Mouse (Mus musculus) T-helper 1 cell (primary cell): ENCODE measurements around the gene Rbm19.

ENCODE experiments used
- in situ Hi-C: fragments of 300-600 bp; cut with MboI, MseI; formaldehyde crosslinking; loops from one replicate; pipeline ENCODE4 v1.15.1; 2025; ENCODE audit warnings: high pct_unique_total_duplicates

Gene Rbm19

GRCm38 (mm10) chr5:120134000-120134399, 17.7 kb downstream of the Rbm19 start:
- in situ Hi-C loops, result no loop called here

GRCm38 (mm10) chr5:120135337-120135736, 19.1 kb downstream of the Rbm19 start:
- in situ Hi-C loops, result no loop called here

GRCm38 (mm10) chr5:120135823-120136222, 19.6 kb downstream of the Rbm19 start:
- in situ Hi-C loops, result no loop called here

- in situ Hi-C loops, result no loop called here
These were observed 20.0 kb downstream of the Rbm19 start for GRCm38 (mm10) chr5:120136236-120136675.

GRCm38 (mm10) chr5:120137038-120137437, 20.8 kb downstream of the Rbm19 start:
- in situ Hi-C loops, result no loop called here

GRCm38 (mm10) chr5:120137846-120138245, 21.6 kb downstream of the Rbm19 start:
- in situ Hi-C loops, result no loop called here

GRCm38 (mm10) chr5:120138406-120138805, 22.1 kb downstream of the Rbm19 start:
- in situ Hi-C loops, result no loop called here

GRCm38 (mm10) chr5:120139224-120139623, 23.0 kb downstream of the Rbm19 start:
- in situ Hi-C loops, result no loop called here

- in situ Hi-C loops, result no loop called here
These were observed 27.7 kb downstream of the Rbm19 start for GRCm38 (mm10) chr5:120143941-120144340.

GRCm38 (mm10) chr5:120145371-120146050, 29.2 kb downstream of the Rbm19 start:
- in situ Hi-C loops, result no loop called here

GRCm38 (mm10) chr5:120146051-120146385, 29.8 kb downstream of the Rbm19 start:
- in situ Hi-C loops, result no loop called here

GRCm38 (mm10) chr5:120146909-120147308, 30.6 kb downstream of the Rbm19 start:
- in situ Hi-C loops, result no loop called here

GRCm38 (mm10) chr5:120148246-120148645, 32.0 kb downstream of the Rbm19 start:
- in situ Hi-C loops, result no loop called here

GRCm38 (mm10) chr5:120151145-120151544, 34.9 kb downstream of the Rbm19 start:
- in situ Hi-C loops, result no loop called here

- in situ Hi-C loops, result no loop called here
These were observed 36.9 kb downstream of the Rbm19 start for GRCm38 (mm10) chr5:120153140-120153539.

GRCm38 (mm10) chr5:120155672-120156071, 39.4 kb downstream of the Rbm19 start:
- in situ Hi-C loops, result no loop called here

GRCm38 (mm10) chr5:120156166-120156909, 40.1 kb downstream of the Rbm19 start:
- in situ Hi-C loops, result no loop called here

GRCm38 (mm10) chr5:120157115-120157514, 40.9 kb downstream of the Rbm19 start:
- in situ Hi-C loops, result no loop called here

- in situ Hi-C loops, result no loop called here
These were observed 42.2 kb downstream of the Rbm19 start for GRCm38 (mm10) chr5:120158476-120158875.

GRCm38 (mm10) chr5:120160923-120161658, 44.8 kb downstream of the Rbm19 start:
- in situ Hi-C loops, result no loop called here

- in situ Hi-C loops, result no loop called here
These were observed 46.4 kb downstream of the Rbm19 start for GRCm38 (mm10) chr5:120162689-120163088.

GRCm38 (mm10) chr5:120163428-120163827, 47.2 kb downstream of the Rbm19 start:
- in situ Hi-C loops, result no loop called here

- in situ Hi-C loops, result no loop called here
These were observed 48.2 kb downstream of the Rbm19 start for GRCm38 (mm10) chr5:120164450-120164849.
